Mouse (Mus musculus): ENCODE measurements around the gene Ifnar1. TPM values are rescaled to one million over a fixed set of nuclear protein-coding genes. Genes with fewer than 3 reads are reported as not detected.
A peak's percentile ranks its signal among the peaks of the same experiment; 100 is the strongest.
"Not testable (repeated sequence)": the region's sequence is repeated elsewhere in the genome, so short reads cannot be mapped to it uniquely, and the experiment has no call there.

Gene Ifnar1
- polyA plus RNA-seq, 1 experiment = 31.3 TPM

DNA sequence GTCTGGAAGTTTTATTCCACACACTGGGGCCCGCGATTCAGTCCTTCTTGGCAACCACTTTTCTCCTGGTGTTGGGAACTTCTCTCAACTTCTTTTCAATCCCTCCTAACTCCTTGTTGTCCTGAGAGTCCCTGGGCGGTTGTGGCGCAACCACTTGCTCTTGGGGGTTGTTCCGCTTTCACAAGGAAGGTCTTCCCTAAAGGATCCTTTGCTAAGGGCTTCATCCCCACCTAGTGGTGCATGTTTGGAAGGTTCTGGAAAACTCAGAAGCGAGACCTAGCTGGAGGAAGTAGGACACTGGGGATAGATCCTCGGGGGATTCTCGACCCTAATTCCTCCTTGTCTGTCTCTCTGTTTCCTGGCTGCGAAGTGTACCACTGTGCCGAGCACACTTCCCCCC, 42.0 kb downstream of the Ifnar1 start:
- Histone ChIP-seq H3K4me3 (ENCODE audit: low read depth, low read length) (no peak overlapping the region), H3K9ac (ENCODE audit: low read depth, poor library complexity, severe bottlenecking) (no peak overlapping the region), H3K27me3 (ENCODE audit: control insufficient read depth, insufficient read depth, low read length, poor library complexity, severe bottlenecking) (no peaks in the 10 kb centered on the region), H3K9me3 (replicated peaks; ENCODE audit: control insufficient read depth, insufficient read depth, low read length, poor library complexity, severe bottlenecking) (no peaks in the 10 kb centered on the region), H3K4me1 (ENCODE audit: control insufficient read depth, insufficient read depth, low read length) (no peaks in the 10 kb centered on the region), H3K27ac (ENCODE audit: insufficient read depth, low read length) (no peak overlapping the region), H3K36me3 (ENCODE audit: control insufficient read depth, insufficient read depth, low read length, poor library complexity, severe bottlenecking) (no peaks in the 10 kb centered on the region)
- TF ChIP-seq CTCF (IDR thresholded peaks at IDR 0.05; ENCODE audit: low read depth, low read length) = no peak
- no peak for TF ChIP-seq POLR2A (IDR thresholded peaks at IDR 0.05; ENCODE audit: insufficient read depth, low read length)
- no peak for TF ChIP-seq EP300 (IDR thresholded peaks at IDR 0.05; ENCODE audit: insufficient read depth, low read depth, low read length)

DNA sequence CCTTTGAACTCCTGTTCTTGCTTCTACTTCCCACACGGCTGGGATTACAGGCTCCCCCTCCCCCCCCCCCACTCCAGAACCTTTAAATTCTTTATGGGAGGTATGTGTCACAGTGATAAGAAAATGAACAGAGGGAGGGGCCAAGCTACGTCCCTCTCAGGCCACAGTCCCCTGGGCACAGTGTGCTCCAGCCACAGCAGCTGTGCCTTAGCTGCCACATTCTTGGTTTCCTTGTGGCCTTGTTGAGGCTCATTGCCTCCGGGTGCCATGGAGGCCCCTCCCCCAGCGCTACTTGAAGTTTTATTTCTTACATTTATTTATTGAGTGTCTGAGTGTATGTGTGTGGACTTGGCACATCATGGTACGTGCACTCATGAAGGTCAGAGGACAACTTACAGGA, 42.5 kb downstream of the Ifnar1 start:
- Histone ChIP-seq H3K9ac (ENCODE audit: low read depth, poor library complexity, severe bottlenecking) (no peak overlapping the region), H3K4me1 (ENCODE audit: control insufficient read depth, insufficient read depth, low read length) (no peaks in the 10 kb centered on the region)

DNA sequence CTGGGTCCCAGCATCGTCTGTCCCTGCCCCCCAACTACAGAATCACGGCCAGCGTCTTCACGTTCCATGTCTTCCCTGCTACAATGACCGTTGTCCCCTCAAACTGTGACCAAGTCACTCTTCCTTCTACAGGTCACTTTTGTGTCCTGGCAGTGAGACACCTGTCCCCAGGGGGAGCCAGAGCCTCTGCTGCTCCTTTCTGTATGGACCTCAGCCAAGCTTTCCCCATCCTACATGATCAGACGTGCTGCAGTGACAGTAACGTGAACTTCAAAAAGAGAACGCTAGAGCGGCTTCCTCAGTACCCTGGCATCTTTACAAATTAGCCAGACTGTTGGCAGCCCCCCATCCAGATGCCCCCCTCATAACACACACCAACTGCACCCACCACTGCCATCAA, 43.5 kb downstream of the Ifnar1 start:
- Histone ChIP-seq H3K27me3 (ENCODE audit: control insufficient read depth, insufficient read depth, low read length, poor library complexity, severe bottlenecking) (no peaks in the 10 kb centered on the region), H3K27ac (ENCODE audit: insufficient read depth, low read length) (no peak overlapping the region)
- no peak for TF ChIP-seq EP300 (IDR thresholded peaks at IDR 0.05; ENCODE audit: insufficient read depth, low read depth, low read length)
- peak; percentile 13 for TF ChIP-seq CTCF (IDR thresholded peaks at IDR 0.05; ENCODE audit: low read depth, low read length)

More for the DNA sequence above, 42.5 kb downstream of the Ifnar1 start:
- TF ChIP-seq POLR2A (IDR thresholded peaks at IDR 0.05; ENCODE audit: insufficient read depth, low read length) (no peak), CTCF (IDR thresholded peaks at IDR 0.05; ENCODE audit: low read depth, low read length) (no peak), EP300 (IDR thresholded peaks at IDR 0.05; ENCODE audit: insufficient read depth, low read depth, low read length) (no peak)
- H3K36me3 ChIP-seq (ENCODE audit: control insufficient read depth, insufficient read depth, low read length, poor library complexity, severe bottlenecking) = no peaks in the 10 kb centered on the region
- no peak overlapping the region for H3K27ac ChIP-seq (ENCODE audit: insufficient read depth, low read length)
- no peaks in the 10 kb centered on the region for H3K9me3 ChIP-seq (replicated peaks; ENCODE audit: control insufficient read depth, insufficient read depth, low read length, poor library complexity, severe bottlenecking)
- no peak overlapping the region for H3K4me3 ChIP-seq (ENCODE audit: low read depth, low read length)
- no peaks in the 10 kb centered on the region for H3K27me3 ChIP-seq (ENCODE audit: control insufficient read depth, insufficient read depth, low read length, poor library complexity, severe bottlenecking)

DNA sequence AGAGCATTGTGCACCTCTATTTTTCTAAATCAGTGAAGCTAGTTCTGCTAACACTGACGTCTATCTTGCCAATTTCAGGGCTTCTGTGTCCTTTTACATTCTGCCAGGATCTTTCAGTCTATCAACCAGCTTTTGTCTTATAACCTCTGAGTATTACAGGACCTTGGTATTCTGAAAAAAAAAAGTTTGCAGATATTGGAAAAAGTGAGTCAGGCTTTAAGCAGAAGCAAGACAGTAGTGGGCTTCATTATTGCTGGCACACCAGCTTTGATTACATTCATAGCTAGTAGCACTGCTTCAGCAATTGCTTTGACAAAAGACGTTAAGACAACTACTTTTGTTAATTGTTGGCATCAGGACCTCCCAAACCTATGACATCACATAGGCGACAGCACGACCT, 45.8 kb downstream of the Ifnar1 start:
- H3K4me3 ChIP-seq (ENCODE audit: low read depth, low read length) = not testable (repeated sequence)

More for the DNA sequence above, 43.5 kb downstream of the Ifnar1 start:
- H3K4me1 ChIP-seq (ENCODE audit: control insufficient read depth, insufficient read depth, low read length) = no peaks in the 10 kb centered on the region
- no peaks in the 10 kb centered on the region for H3K9me3 ChIP-seq (replicated peaks; ENCODE audit: control insufficient read depth, insufficient read depth, low read length, poor library complexity, severe bottlenecking)
- no peak overlapping the region for H3K9ac ChIP-seq (ENCODE audit: low read depth, poor library complexity, severe bottlenecking)
- no peak overlapping the region for H3K4me3 ChIP-seq (ENCODE audit: low read depth, low read length)
- no peaks in the 10 kb centered on the region for H3K36me3 ChIP-seq (ENCODE audit: control insufficient read depth, insufficient read depth, low read length, poor library complexity, severe bottlenecking)

DNA sequence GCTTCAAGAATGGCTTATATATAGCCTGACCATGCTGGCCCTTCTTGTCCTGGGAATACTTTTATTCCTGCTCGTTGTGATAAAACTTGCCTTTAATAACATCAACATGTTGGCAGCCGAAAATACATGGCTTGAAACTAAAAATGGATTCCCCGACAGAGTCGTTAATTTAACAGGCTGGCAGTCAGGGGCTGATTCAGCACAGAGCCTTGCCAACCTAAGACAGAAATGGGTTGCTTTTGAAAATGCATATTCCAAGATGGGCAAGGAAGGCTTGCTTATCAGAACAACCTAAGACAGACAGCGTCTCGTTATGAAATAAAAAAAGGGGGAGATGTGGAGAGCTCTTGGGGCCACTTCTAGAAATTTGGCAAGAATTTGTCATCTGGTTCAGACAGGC, 46.8 kb downstream of the Ifnar1 start:
- Histone ChIP-seq H3K9me3 (replicated peaks; ENCODE audit: control insufficient read depth, insufficient read depth, low read length, poor library complexity, severe bottlenecking) (no peaks in the 10 kb centered on the region), H3K36me3 (ENCODE audit: control insufficient read depth, insufficient read depth, low read length, poor library complexity, severe bottlenecking) (no peaks in the 10 kb centered on the region), H3K27ac (ENCODE audit: insufficient read depth, low read length) (no peak overlapping the region), H3K27me3 (ENCODE audit: control insufficient read depth, insufficient read depth, low read length, poor library complexity, severe bottlenecking) (no peaks in the 10 kb centered on the region), H3K4me3 (ENCODE audit: low read depth, low read length) (no peak overlapping the region), H3K4me1 (ENCODE audit: control insufficient read depth, insufficient read depth, low read length) (no peaks in the 10 kb centered on the region), H3K9ac (ENCODE audit: low read depth, poor library complexity, severe bottlenecking) (no peak overlapping the region)
- TF ChIP-seq CTCF (IDR thresholded peaks at IDR 0.05; ENCODE audit: low read depth, low read length) (no peak), POLR2A (IDR thresholded peaks at IDR 0.05; ENCODE audit: insufficient read depth, low read length) (no peak), EP300 (IDR thresholded peaks at IDR 0.05; ENCODE audit: insufficient read depth, low read depth, low read length) (no peak)

More for the DNA sequence above, 45.8 kb downstream of the Ifnar1 start:
- H3K9ac ChIP-seq (ENCODE audit: low read depth, poor library complexity, severe bottlenecking); H3K36me3 ChIP-seq (ENCODE audit: control insufficient read depth, insufficient read depth, low read length, poor library complexity, severe bottlenecking); H3K4me1 ChIP-seq (ENCODE audit: control insufficient read depth, insufficient read depth, low read length); H3K27ac ChIP-seq (ENCODE audit: insufficient read depth, low read length); H3K9me3 ChIP-seq (replicated peaks; ENCODE audit: control insufficient read depth, insufficient read depth, low read length, poor library complexity, severe bottlenecking); H3K27me3 ChIP-seq (ENCODE audit: control insufficient read depth, insufficient read depth, low read length, poor library complexity, severe bottlenecking): not testable (repeated sequence)

DNA sequence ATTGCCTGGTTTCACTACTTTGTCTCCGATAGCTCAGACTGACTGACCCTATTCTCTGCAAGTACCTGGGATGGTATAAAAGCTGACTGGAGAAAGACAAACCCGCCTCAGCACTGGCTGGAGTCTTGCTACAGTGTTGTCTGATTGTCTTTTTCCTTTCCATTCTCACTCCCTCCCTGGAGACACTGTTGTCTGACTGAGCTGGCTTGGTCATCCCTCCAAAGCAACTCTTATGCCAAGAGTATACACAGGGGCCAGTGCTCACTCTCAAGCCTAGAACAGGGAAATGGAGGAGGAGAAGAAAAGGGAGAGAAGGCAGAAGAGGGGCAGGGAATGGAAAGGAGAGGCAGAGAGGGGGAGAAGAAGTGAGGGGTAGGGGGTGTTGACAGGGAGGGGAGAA, 47.4 kb downstream of the Ifnar1 start:
- no peak overlapping the region for H3K9ac ChIP-seq (ENCODE audit: low read depth, poor library complexity, severe bottlenecking)
- H3K4me1 ChIP-seq (ENCODE audit: control insufficient read depth, insufficient read depth, low read length) = no peaks in the 10 kb centered on the region
- TF ChIP-seq EP300 (IDR thresholded peaks at IDR 0.05; ENCODE audit: insufficient read depth, low read depth, low read length) (no peak), CTCF (IDR thresholded peaks at IDR 0.05; ENCODE audit: low read depth, low read length) (no peak), POLR2A (IDR thresholded peaks at IDR 0.05; ENCODE audit: insufficient read depth, low read length) (no peak)
- H3K4me3 ChIP-seq (ENCODE audit: low read depth, low read length) = no peak overlapping the region
- H3K27ac ChIP-seq (ENCODE audit: insufficient read depth, low read length) = no peak overlapping the region
- H3K27me3 ChIP-seq (ENCODE audit: control insufficient read depth, insufficient read depth, low read length, poor library complexity, severe bottlenecking) = no peaks in the 10 kb centered on the region
- H3K9me3 ChIP-seq (replicated peaks; ENCODE audit: control insufficient read depth, insufficient read depth, low read length, poor library complexity, severe bottlenecking) = no peaks in the 10 kb centered on the region
- H3K36me3 ChIP-seq (ENCODE audit: control insufficient read depth, insufficient read depth, low read length, poor library complexity, severe bottlenecking) = no peaks in the 10 kb centered on the region
